Mouse (Mus musculus) kidney, embryonic 16.5 days (tissue): ENCODE data around the gene Nt5c1a. TPM values are rescaled to one million over a fixed set of nuclear protein-coding genes. Genes with fewer than 3 reads are reported as not detected.

ENCODE experiments used
- ATAC-seq: fragments of 200-750 bp; cut with Nextera tagmentation; 2 replicates; pipeline ENCODE4 v1.8.0; 2017; ENCODE audit warnings: moderate TSS enrichment; ENCODE audit not compliant: low FRiP score, low TSS enrichment
- H3K27ac ChIP-seq: fragments of 300-500 bp; sonication (generic); 2 replicates; pipeline ENCODE4 v1.5.1; 2014; ENCODE audit warnings: low read length
- H3K27me3 ChIP-seq: fragments of 300-500 bp; sonication (generic); 2 replicates; pipeline ENCODE4 v1.6.1; 2014; ENCODE audit warnings: low read length, control low read depth, mixed read lengths; ENCODE audit not compliant: insufficient read depth
- H3K36me3 ChIP-seq: fragments of 300-500 bp; sonication (generic); 2 replicates; pipeline ENCODE4 v1.6.1; 2014; ENCODE audit warnings: low read length, control low read depth, mixed read lengths; ENCODE audit not compliant: insufficient read depth
- H3K4me1 ChIP-seq: fragments of 300-500 bp; sonication (generic); 2 replicates; pipeline ENCODE4 v1.6.1; 2014; ENCODE audit warnings: low read length, control low read depth, mixed read lengths; ENCODE audit not compliant: insufficient read depth
- H3K4me2 ChIP-seq: fragments of 300-500 bp; sonication (generic); replicated peaks from 2 replicates; pipeline ENCODE4 v1.6.1; 2014; ENCODE audit warnings: low read depth, low read length
- H3K4me3 ChIP-seq: fragments of 300-500 bp; sonication (generic); 2 replicates; pipeline ENCODE4 v1.5.1; 2014; ENCODE audit warnings: mild to moderate bottlenecking, low read length
- H3K9ac ChIP-seq: fragments of 300-500 bp; sonication (generic); replicated peaks from 2 replicates; pipeline ENCODE4 v1.6.1; 2014; ENCODE audit warnings: low read length
- H3K9me3 ChIP-seq: fragments of 300-500 bp; sonication (generic); 2 replicates; pipeline ENCODE4 v1.6.1; 2016; ENCODE audit warnings: low read length, control low read depth
- WGBS: fragments of 180-500 bp; shearing (Covaris S2); extraction: QIAGEN DNeasy Blood & Tissue Kit; methylation state at CpG from one replicate; pipeline ENCODE4 v1.1.7; 2014; 5-methylcytosine and 5-hydroxymethylcytosine counted together
- polyA plus RNA-seq: library from polyadenylated mRNA; unstranded; fragments of >200 nt; fragmentation: Nextera tagmentation; extraction: Ambion mirVana; gene quantifications from 2 replicates; pipeline ENCODE4 v1.2.1, GENCODE M21; 2015

Nt5c1a gene
- polyA plus RNA-seq, 1 experiment from 2014 or later: 0.25 TPM

DNA sequence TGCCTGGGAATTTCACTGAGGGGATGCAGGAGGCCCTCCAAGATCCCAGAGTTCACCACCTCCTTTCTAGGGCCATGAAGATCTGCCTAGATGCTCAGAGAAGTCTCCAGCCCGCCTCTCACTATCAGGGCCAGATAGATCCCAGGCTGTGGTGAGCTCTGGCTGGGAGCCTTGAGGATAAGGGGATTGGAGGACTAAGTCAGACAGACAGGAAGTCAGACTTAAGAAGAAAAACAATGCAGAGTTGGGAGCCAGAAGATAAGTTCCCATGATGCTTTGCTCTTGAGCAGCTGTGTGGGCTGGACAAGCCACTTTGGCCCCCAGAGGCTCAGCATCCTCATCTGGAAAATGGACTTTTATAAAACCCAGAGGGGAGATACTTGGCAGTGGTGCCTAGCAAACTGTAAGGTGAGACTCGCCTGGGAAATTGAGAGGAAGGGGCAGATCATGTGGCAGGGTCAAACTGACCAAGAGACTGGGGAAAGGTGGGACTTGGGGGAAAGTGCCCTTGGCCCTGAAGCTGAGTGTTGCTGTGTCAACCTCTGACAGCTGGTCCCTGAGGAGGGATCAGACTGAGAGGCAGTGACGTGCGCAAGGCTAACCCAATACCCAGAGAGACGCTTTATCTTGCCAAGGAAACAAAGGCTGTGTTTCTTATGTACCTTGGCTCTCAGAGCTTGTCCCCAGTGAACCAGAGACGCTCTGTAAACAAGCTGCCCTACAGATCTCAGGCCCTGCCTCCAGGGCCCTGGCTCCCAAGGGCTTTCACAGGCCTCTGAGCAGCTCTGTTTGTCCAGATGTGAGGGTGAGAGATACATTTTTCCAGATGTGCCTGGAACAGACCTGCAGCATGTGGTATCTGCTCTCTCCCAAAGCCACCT is 36.3 kb downstream of the Nt5c1a start:
- no peak for ATAC-seq
- no peaks in the 10 kb centered on the region for H3K27me3 ChIP-seq
- 40% methylated on average over 6 of the region's 6 CpGs for WGBS
- peak overlapping the region; percentile 87 for H3K27ac ChIP-seq
- H3K4me3 ChIP-seq: no peak overlapping the region
- no peak overlapping the region; the same call in 1 of the 2 replicates for H3K9ac ChIP-seq
- H3K4me1 ChIP-seq: peaks cover 79% of the 10 kb centered on the region
- H3K36me3 ChIP-seq: peaks cover 9% of the 10 kb centered on the region
- no peaks in the 10 kb centered on the region for H3K9me3 ChIP-seq
- H3K4me2 ChIP-seq: peak overlapping the region; percentile 60

- peak overlapping the region; percentile 39 for H3K4me3 ChIP-seq
- H3K36me3 ChIP-seq: peaks cover 9% of the 10 kb centered on the region
- peaks cover 70% of the 10 kb centered on the region for H3K4me1 ChIP-seq
- H3K9ac ChIP-seq: peak overlapping the region; percentile 66
- H3K27me3 ChIP-seq: no peaks in the 10 kb centered on the region
- peak; percentile 83 for ATAC-seq
- peak overlapping the region; percentile 87 for H3K27ac ChIP-seq
- H3K9me3 ChIP-seq: no peaks in the 10 kb centered on the region
- WGBS: 2% methylated on average over 55 of the region's 58 CpGs
- peak overlapping the region; percentile 66 for H3K4me2 ChIP-seq
These were observed 38.3 kb downstream of the Nt5c1a start for GRCm38 (mm10) chr4:123239361-123240203.

- ATAC-seq: no peak
- 70% methylated on average over 7 of the region's 7 CpGs for WGBS
- Histone ChIP-seq H3K4me1 (peaks cover 45% of the 10 kb centered on the region), H3K9me3 (no peaks in the 10 kb centered on the region), H3K36me3 (peaks cover 13% of the 10 kb centered on the region), H3K27me3 (no peaks in the 10 kb centered on the region), H3K4me3 (no peak overlapping the region), H3K27ac (peak overlapping the region; percentile 20; the same call in 1 of the 2 replicates), H3K4me2 (no peak overlapping the region), H3K9ac (no peak overlapping the region)
These were observed 44.9 kb downstream of the Nt5c1a start for GRCm38 (mm10) chr4:123246221-123246620.

- Histone ChIP-seq H3K4me2 (no peak overlapping the region), H3K36me3 (peaks cover 9% of the 10 kb centered on the region), H3K27ac (peak overlapping the region; percentile 20; the same call in 1 of the 2 replicates), H3K4me3 (no peak overlapping the region), H3K27me3 (no peaks in the 10 kb centered on the region), H3K4me1 (peaks cover 45% of the 10 kb centered on the region), H3K9ac (no peak overlapping the region), H3K9me3 (no peaks in the 10 kb centered on the region)
- 0 out of 2 replicates have a peak, but pooled peaks have one; percentile 1 for ATAC-seq
- 85% methylated on average over 5 of the region's 5 CpGs for WGBS
These were observed 45.3 kb downstream of the Nt5c1a start for GRCm38 (mm10) chr4:123246651-123247050.

- peak; percentile 75 for ATAC-seq
- Histone ChIP-seq H3K4me2 (no peak overlapping the region), H3K9ac (no peak overlapping the region), H3K27me3 (no peaks in the 10 kb centered on the region), H3K27ac (peak overlapping the region; percentile 1; the same call in 1 of the 2 replicates), H3K4me1 (peaks cover 48% of the 10 kb centered on the region), H3K36me3 (peaks cover 4% of the 10 kb centered on the region; the same call in 1 of the 2 replicates), H3K4me3 (no peak overlapping the region), H3K9me3 (no peaks in the 10 kb centered on the region)
- 35% methylated on average over 7 of the region's 7 CpGs for WGBS
These were observed 46.0 kb downstream of the Nt5c1a start for GRCm38 (mm10) chr4:123247147-123247880.

DNA sequence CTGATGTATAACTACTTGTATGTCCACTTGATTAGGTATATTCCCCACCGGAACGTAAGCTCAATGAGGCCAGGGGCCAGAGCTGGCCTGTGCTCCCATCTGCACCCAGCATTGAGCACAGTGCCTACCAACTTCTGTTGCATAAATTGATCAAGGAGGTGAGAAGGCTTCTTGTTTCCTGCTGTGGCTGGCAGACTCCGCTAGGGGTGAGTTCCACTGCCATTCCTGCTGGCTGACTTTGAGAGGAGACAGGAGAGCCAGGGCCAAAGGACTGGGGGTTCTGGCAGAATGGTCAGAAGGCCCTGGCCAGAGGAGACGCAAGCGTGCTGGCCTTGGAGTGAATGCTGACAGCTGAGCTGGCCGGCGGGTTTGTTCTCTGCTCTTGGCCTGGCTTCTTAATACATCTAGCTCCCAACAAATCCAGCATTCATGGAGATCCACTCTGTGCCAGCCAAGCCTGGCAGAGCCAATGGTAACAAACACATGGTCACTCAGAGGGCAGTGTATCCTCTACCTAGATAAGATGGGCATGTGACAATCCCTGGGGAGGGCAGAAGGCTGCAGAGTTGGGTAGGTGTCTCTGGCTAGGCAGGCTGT is 47.8 kb downstream of the Nt5c1a start:
- H3K4me3 ChIP-seq: no peak overlapping the region
- H3K9me3 ChIP-seq: no peaks in the 10 kb centered on the region
- 66% methylated on average over 7 of the region's 7 CpGs for WGBS
- no peak overlapping the region for H3K4me2 ChIP-seq
- H3K4me1 ChIP-seq: peaks cover 49% of the 10 kb centered on the region
- ATAC-seq: no peak
- 0 out of 2 replicates have a peak overlapping the region, but pooled peaks have one; percentile 14 for H3K9ac ChIP-seq
- peaks cover 4% of the 10 kb centered on the region; the same call in 1 of the 2 replicates for H3K36me3 ChIP-seq
- peak overlapping the region; percentile 30; the same call in 1 of the 2 replicates for H3K27ac ChIP-seq
- H3K27me3 ChIP-seq: no peaks in the 10 kb centered on the region

DNA sequence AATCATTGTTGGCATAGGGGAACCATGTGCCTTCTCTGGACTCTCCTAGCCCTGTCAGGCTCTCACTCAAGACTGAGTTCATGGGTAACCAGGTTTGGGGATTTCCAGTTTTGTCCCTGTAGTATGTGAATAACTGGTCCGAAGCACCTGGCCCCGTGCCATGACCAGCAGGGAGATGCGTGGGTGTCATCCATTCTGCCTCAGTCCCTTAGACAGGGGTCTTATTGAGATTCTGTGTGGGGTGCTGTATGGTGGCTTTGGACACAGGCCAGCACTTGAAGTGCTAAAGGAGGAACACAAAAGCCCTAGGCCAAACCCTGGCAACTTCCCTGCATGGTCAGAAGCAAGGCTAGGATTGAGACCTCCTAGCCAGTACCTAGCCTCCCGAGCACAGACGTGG is 50.9 kb downstream of the Nt5c1a start:
- H3K36me3 ChIP-seq: no peaks in the 10 kb centered on the region
- no peaks in the 10 kb centered on the region for H3K9me3 ChIP-seq
- H3K27ac ChIP-seq: no peak overlapping the region
- WGBS: 71% methylated on average over 5 of the region's 5 CpGs
- H3K27me3 ChIP-seq: no peaks in the 10 kb centered on the region
- H3K4me3 ChIP-seq: no peak overlapping the region
- no peak overlapping the region for H3K4me2 ChIP-seq
- no peak overlapping the region for H3K9ac ChIP-seq
- H3K4me1 ChIP-seq: peaks cover 33% of the 10 kb centered on the region
- ATAC-seq: no peak

DNA sequence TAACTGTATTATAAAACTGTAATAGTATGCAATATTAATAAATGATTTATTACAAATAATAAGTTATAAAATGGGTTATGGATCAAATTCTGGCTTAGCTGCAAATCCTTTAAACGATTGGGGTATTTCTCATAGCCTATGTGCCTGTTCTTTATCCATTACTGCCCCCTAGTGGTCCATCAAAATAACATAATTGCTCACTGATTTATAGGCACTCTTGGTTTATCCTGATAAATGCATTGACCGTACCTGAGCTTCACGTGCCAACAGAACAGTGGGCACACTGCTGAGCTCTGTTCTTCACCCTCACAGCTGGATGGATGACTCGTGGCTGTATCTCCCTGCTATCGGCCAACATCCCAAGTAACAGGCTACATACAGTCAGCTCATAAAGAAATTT is 53.3 kb downstream of the Nt5c1a start:
- H3K27me3 ChIP-seq: no peaks in the 10 kb centered on the region
- no peak overlapping the region for H3K4me2 ChIP-seq
- peak; percentile 50; the same call in 1 of the 2 replicates for ATAC-seq
- no peak overlapping the region for H3K4me3 ChIP-seq
- H3K4me1 ChIP-seq: peaks cover 11% of the 10 kb centered on the region; the same call in 1 of the 2 replicates
- no peaks in the 10 kb centered on the region for H3K36me3 ChIP-seq
- H3K9ac ChIP-seq: no peak overlapping the region
- H3K27ac ChIP-seq: no peak overlapping the region
- WGBS: 16% methylated on average over 5 of the region's 5 CpGs
- H3K9me3 ChIP-seq: no peaks in the 10 kb centered on the region
